Mouse (Mus musculus): ENCODE results near the gene Nup93.

Gene Nup93

DNA sequence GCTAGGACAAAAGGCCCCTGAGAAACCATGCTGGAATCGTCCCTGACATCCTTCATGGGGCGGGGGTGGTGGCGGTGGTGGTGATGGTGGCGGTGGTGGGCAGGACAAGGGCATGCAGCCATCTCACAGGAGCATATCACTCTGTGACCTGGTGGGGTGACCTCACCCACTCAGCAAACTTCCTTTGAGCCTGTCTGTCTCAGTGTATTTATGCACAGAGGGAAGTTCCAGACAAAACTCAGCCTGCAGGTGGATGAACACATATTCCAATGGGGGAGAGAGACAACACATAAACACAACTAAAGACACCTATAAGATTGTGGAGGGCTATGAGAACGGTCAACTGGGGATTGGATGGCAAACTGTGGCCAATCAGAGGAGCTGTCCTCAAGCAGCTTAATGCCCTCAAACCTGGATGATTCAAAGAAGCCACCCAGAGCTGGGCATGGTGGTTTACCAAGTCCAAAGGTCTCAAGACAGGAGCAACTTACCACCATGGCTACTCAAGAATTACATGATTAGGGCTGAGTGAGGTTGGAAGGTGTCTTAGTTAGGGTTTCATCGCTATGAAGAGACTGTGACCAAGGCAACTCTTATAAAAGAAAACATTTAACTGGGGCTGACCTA is 150.4 kb downstream of the Nup93 start:
- DNase-seq (ENCODE audit: low spot score) = no peak

DNA sequence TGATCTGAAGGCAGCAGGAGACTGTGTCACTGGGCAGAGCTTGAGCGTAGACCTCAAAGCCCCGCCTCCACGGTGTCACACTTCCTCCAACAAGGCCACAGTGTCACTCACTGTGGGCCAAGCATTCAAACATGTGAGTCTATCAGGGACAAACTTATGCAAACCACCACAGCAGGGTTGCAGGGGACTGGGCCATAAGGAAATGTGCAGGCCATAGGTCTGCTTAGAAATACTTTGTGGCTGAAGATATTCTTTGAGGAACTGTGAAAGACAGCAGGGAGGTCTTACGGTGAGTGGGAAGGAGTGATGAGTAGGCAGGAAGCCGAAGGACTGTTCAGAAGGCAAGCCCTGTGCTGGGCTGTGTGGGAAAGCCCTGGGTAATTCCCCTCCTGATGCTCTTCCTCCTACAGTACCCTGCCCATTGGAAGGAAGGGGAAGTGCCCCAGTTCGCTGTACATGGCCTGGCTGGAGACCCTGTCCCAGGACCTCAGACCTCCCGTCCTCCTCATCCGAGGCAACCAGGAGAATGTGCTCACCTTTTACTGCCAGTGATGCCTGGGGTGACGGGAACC is 151.1 kb downstream of the Nup93 start:
- DNase-seq (ENCODE audit: low spot score) = no peak
